Mouse (Mus musculus) kidney, embryonic 16.5 days (tissue): ENCODE measurements around the gene Slc13a5. TPM values are rescaled to one million over a fixed set of nuclear protein-coding genes. Genes with fewer than 3 reads are reported as not detected.

Source experiments
- polyA plus RNA-seq: library from polyadenylated mRNA; unstranded; fragments of >200 nt; fragmentation: Nextera tagmentation; extraction: Ambion mirVana; gene quantifications from 2 replicates; pipeline ENCODE4 v1.2.1, GENCODE M21; 2015

The Slc13a5 gene
- polyA plus RNA-seq, 1 experiment from 2014 or later: 0.45 TPM

Other genes starting within 250 kb of the Slc13a5 start
- 0.30 and 0.39 TPM in 2 replicates for gene Aipl1, start 229.7 kb downstream of the Slc13a5 start, polyA plus RNA-seq
- gene Pimreg, start 225.2 kb downstream of the Slc13a5 start, polyA plus RNA-seq: 131 and 137 TPM in 2 replicates
- 0.15 and 0.16 TPM in 2 replicates for gene Pitpnm3, start 131.4 kb downstream of the Slc13a5 start, polyA plus RNA-seq
- gene Gm43951, start 60.4 kb downstream of the Slc13a5 start, polyA plus RNA-seq: 0.09 and 0.21 TPM in 2 replicates
- 11.7 and 13.1 TPM in 2 replicates for gene 4933427D14Rik, start 59.8 kb downstream of the Slc13a5 start, polyA plus RNA-seq
- 207 and 210 TPM in 2 replicates for gene Txndc17, start 59.7 kb downstream of the Slc13a5 start, polyA plus RNA-seq
- 45.5 and 46.1 TPM in 2 replicates for gene Med31, start 51.6 kb downstream of the Slc13a5 start, polyA plus RNA-seq
- gene Xaf1, start 34.4 kb upstream of the Slc13a5 start, polyA plus RNA-seq: 4.9 and 5.1 TPM in 2 replicates
- not detected in 2 replicates for gene Fbxo39, start 47.2 kb upstream of the Slc13a5 start, polyA plus RNA-seq
- 6.1 and 6.5 TPM in 2 replicates for gene Tekt1, start 95.2 kb upstream of the Slc13a5 start, polyA plus RNA-seq
- gene Smtnl2, start 144.5 kb upstream of the Slc13a5 start, polyA plus RNA-seq: 109 and 124 TPM in 2 replicates
- gene Ggt6, start 168.3 kb upstream of the Slc13a5 start, polyA plus RNA-seq: 1.6 and 2.2 TPM in 2 replicates
- 175 and 177 TPM in 2 replicates for gene Mybbp1a, start 174.1 kb upstream of the Slc13a5 start, polyA plus RNA-seq
- gene Spns2, start 222.7 kb upstream of the Slc13a5 start, polyA plus RNA-seq: 2.5 and 3.3 TPM in 2 replicates